Mouse (Mus musculus) heart, adult 9 months (tissue): ENCODE measurements at regions not wholly inside any gene's neighbourhood (a gene's known extent, or its start where the extent isn't known, plus 50 kb on each side); places are given as distances from the start of the nearest gene placed in this dataset.

ENCODE experiments used
- DNase-seq, 2 experiments: peaks; one replicate each; pipeline ENCODE4 v3.0.0; 2022; ENCODE audit warnings: low spot score in 2 of 2

DNA sequence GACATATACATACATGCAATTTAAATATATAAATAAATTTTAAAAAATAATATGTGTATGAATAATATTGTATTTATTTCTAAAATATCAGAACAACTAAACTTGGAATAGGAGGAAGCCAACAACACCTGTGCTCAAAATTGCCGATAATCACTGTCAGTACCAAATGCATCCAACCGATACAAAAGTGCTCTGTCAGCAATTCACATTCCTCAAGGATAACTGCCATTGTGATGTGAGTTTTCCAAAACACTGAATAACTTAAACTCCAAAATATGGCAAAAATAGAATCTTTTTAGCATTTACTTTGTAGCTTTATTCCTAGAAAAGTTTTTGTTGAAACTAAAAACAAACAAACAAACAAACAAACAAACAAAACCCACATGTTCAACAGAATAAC is 279.4 kb downstream of the Actr3 start:
- no peak for DNase-seq

DNA sequence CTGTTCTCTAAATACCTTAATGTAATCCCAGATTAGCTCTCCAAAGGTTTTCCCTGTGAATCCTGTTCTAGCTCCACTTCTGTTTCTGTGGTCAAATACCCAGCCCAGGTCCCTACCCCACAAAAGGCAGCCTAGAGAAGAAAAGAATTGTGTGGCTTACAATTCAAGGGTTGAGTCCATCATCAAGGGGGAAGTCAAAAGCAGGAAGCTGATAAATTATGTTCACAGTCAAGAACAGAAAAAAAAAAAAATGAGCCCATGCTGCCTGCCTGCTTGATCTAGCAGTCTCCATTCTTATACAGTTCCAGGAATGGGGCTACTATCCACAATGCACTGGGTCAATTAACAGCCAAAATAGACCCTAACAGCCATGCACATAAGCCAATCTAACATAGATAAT is 285.7 kb downstream of the Actr3 start:
- no peak for DNase-seq

DNA sequence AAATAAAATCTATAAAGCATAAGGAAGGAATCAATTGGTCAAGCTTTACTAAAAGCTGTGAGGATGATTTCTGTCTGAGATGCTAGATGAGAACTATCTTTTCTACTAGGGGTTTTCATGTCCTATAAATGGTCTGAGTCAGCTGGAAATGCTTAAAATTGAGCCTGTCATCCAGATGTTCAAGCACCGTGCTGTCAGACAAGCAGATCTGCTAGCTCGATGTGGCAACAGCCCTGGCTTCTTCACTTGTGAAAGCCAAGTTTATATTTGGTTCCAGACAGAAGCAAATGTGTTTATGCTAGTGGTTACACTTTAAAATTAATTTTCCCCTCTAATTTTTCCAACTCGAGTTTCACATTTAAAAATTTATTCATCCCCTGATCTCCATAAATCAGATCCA is 311.7 kb downstream of the Actr3 start:
- DNase-seq = no peak

DNA sequence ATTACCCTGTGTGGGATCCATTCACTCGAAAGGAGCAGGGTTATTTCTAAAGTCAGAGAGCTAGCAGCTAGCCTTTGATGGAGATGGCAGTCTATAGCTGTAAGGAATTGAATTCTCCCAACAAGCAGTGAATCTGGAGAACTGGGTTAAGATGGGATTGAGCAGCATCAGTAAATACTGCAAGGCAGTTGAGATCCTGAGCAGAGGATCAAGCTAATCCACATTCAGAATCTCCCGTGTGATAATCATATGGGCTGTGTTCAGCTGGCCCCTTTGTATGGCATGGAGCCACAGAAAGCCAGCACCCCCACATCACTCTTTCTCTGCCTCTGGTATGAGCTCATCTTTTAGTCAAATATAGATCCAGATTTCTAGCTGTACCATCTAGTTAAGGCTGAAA is 334.9 kb downstream of the Actr3 start:
- DNase-seq = no peak

DNA sequence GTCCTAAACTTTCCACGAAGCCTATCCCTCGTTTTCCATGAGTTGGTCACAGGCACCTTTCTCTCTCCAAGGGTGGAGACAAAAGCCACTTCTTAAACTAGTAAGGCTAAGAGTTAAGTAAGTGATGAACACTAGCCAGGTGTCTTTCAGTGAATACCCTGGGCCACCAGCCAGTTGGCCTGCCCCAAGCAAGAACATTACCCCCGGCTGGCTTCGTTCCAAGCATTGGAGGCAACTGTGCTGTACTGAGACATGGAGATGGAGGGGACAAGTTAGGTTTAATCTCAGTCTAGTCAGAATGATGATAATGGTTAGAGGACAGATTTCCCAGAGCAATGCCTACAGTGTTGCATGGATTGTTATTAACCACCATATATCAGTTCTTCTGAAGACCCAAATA is 350.6 kb downstream of the Actr3 start:
- DNase-seq = no peak

DNA sequence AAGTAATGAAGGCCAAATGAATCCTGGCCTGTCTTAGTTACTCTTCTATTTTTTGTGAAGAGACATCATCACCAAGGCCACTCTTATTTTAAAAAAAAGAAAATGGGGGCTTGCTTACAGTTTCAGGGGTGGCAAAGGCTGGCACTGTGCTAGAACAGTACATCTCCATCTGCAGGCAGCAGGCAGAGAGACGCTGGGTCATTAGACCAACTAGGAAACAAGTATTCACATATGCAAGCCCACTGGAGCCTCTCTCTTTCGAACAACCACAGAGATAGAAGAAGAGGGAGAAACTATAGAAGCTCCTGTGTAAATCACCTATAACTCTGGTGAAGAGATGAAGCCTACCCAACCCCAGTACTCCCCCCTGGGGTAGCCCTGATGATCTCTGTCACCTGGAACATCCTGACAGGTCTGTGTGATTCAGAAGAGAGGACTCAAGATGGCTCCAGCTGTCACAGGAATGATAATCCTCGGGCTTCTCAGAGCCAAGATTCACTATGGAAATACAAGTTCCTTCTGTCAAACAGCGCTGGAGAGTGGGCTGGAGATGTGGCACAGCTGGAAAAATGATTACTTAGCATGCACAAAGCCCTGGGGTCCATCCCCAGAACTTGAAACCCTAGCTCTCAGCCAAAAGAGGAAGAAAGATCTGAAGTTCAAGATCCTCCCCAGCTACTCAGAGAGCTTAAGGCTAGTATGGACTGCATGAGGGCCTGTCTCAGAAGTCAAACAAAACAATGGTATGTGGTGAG is 395.8 kb downstream of the Actr3 start:
- DNase-seq = no peak

DNA sequence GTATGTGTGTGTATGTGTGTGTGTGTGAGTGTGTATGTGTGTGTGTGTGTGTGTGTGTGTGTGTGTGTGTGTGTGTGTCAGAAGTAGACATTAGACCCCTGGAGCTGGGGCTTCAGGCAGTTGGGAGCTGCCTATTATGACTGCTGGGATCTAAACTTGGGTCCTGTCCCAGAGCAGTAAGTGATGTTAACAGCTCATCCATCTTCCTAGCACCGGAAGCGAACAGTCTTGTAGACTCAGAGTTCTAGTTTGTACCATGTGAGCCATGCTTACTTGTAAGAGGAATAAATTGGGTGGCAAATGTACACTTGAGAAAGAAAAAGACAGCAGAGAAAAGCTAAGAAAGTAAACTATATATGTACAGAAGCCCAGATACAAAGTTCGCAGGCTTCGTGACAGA is 422.2 kb downstream of the Actr3 start:
- DNase-seq = no peak

DNA sequence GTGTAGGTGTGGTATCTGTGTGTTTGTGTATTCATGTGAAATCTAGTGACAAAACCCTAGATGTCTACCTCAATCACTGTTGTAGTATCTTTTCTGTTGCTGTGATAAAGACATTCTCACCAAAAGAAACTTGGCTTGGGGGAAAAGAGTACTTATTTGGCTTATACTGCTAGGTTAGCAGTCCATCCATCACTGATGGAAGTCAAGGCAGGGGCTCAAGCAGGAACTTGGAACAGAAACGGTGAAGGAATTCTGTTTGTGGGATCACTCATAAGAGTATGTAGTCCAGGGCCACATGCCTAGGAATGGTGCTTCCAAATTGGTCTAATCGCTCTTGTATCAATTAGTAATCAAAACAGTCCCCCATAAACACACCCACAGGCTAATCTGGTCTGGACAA is 423.6 kb downstream of the Actr3 start:
- no peak for DNase-seq

DNA sequence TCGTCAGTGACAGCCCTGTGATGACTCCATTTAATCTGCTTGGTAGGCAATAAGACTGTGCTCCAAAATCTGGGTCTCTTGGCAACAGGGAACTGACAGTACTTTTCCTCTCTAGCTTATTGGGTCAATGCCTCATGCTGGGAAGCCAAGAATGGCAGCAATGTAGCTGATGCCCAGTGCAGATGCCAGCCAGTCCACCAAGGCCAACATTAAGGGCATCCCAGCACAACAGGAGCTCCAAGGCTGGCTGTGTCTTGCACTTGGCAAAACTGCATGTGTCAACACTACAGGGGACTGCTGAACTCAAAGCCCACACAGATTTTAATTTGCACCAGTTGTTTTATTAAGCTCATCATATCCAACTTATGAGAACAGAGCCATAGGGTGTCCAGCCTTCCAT is 437.9 kb downstream of the Actr3 start:
- no peak for DNase-seq

DNA sequence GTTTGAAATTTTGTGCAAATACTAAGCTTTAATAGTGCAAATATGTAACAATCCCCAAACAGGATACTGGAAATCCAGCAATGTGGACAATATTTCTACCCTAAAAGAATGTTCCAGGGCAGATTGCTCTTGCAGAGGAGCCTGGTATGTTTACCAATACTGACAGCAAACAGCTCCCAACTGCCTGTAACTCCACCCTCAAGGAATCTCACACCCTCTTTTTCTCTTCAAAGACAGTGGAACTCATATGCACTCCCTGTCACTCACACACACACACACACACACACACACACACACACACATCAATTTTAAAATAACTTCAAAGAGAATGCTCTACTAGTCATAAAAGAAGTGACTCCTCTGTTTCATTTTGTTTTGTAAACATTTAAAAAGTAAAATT is 484.7 kb downstream of the Actr3 start:
- DNase-seq = no peak

DNA sequence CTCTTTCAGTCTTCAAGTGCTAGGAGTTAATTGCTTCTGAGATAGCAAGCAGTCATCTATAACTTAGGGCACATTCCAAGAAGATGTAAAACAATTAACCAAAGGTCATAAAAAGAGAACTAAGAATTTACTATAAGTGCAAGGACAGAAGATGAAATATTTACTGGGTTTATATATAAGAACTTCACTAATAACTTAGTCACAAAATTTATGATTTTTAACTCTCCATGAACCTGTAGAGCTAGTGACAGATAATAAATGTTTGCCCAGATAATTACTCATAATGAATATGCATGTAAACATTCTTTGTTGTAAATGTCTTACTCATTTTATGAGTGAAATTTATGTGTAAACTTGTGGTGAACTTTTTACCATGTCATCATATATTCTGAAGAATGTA is 531.2 kb downstream of the Actr3 start:
- no peak for DNase-seq

DNA sequence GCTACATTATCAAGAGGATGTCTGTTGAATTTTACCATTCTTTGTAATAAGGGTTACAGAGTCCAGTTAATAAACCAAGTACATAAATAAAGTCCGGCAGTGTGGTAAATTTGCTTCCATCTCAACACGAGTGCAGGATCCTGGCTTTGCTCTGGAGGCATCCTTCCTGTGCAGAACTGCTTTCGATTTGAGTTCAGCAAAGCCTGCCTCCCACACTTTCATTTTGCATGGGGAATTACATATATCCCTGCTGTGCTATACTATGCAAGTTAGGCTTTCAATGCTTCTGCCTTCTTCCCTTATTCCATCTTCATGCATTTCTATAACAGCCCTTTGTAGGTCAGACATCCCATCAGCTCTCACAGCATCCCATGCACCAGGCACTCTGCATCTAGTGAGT is 564.4 kb downstream of the Actr3 start:
- DNase-seq = no peak

DNA sequence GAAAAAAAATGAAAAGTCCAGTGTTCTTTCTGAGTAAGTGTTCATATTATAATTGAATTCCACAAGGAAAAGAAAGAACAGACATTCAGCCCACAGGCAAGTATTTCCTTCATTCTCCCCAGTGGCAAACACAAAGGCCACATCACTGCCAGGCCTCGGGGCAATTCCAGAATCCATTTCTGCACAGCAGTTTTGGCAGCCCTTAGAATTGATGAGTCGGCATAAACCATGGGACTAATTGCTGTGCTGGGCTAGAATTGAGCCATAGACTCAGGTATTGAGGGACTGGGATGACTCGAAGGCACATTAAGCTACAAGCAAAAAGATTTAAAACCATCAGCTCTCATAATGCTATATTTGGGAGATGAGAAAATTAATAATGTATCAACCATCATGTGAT is 569.3 kb downstream of the Actr3 start:
- DNase-seq = no peak

DNA sequence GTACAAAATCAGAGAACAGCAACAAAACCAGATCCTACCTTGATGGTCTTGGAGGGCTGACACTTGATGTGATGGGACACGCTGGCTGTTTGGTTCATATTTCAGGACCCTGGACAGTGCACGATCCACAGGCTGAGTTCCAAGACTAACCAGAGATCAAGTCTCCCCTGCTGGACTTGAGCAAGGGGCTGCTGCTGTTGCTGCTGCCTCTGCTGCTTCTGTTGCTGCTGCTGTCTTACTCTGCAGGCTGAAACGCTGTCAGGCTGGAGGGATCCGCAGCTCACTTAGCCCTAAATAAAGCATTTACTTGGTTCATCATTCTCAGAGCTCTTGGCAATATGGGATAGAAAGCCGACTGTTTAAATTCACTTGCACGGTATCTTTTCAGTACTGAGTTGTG is 589.8 kb downstream of the Actr3 start:
- peak in 1 of 2 experiments; percentile 2 for DNase-seq

DNA sequence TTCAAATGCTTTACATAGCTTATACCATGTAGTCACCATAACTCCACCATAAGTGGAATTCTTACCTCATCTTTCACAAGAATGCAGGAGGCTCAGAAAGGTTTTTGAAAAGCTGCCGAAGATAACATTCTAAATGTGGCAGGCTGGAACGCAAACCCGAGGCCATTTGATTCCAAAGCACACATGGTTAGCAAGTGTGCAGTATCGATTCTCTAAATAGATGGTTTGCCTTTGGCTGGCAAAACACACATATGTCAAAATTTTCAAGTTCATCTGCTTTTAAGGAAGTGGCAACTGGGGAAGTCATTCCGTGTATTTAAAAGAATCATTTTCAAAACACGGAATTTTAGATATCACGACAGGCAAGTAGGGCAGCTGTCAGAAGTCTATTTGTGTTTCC is 609.8 kb downstream of the Actr3 start:
- DNase-seq = no peak

DNA sequence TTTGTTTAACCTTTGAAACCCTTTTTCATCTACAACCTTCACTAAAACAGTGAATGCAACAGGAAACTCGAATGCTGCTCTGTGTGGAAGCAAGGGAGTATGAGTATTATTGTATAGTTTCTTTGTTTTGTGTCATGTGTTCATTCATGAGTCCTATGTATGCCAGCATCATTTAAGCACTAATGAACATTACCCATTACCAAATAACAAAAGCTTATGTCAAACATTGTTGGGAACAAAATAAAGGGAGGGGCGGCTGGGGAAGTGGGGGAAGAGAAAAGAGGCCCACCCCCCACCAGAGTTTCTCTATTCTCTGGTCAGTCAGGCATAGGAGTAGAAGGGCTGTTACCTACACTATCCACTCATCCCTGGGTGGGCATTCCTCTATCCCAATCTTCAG is 642.5 kb downstream of the Actr3 start:
- no peak for DNase-seq

DNA sequence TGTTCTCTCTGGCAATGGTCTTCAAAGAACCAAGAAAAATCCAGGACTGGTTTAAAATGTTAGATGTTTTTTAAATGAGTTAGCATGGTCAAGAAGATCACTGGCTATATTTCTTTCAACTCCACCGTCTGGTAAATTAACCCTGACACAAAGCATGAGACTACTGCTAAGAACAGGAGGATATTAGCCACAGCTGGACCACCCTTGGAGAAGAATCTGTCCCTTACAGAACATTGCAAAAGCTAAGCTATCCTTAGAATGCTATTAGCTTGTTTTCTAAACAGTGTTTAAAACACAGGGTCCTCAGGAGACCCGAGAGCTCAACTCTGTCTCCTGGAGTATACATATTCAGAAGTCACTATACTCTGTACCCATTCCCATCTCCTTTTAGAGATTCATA is 644.9 kb downstream of the Actr3 start:
- DNase-seq = no peak

DNA sequence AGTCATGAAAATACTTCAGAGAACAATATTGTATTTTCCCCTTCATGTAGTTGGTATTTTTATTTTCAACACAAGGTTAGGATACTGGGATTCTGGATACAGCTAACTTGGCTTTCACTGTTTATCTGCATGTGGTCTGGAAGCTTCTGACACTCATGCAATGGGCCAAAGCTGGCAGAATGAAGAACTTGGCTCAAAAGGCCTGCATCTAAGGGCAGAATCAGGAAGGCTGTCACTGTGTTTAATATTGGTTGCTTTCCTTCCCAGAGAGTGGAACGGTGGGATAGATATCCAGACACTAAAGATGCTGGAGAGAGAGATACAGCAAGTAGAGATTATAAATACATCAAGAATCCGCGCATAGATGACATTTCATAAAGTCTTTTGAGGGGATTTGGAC is 645.4 kb downstream of the Actr3 start:
- DNase-seq = no peak

DNA sequence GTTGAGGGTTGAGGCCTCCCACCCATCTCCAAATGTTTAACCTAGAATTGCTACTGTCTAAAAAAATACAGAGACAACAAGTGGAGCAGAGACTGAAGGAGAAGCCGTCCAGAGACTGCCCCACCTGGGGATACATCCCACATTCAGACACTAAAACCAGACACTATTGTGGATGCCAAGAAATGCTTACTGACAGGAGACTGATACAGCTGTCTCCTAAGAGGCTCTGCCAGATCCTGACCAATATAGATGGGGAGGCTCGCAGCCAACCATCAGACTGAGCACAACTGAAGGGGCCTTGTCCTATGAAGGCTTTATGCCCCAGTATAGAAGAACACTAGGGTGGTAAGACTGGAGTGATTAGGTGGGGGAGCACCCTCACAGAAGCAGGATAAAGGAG is 652.5 kb downstream of the Actr3 start:
- DNase-seq = no peak

DNA sequence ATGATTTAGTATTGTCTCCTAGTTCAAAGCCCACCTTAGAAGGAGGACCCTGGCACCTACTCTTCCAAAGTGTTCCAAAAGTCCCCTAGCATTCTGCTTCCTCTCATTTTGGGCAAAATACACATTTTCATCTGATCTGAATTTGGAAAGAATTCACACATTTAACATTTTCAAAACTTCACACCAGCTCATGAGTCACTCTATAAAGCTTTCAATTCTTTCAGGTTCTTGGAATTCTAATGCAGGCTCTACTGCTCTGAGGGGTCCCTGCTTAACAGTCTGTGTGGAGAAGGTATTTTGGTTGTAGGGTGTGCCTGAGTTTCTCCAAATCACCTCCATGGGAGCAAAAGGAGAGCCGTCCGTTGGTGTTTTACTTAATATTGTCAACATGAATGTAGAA is 657.8 kb downstream of the Actr3 start:
- DNase-seq = no peak

DNA sequence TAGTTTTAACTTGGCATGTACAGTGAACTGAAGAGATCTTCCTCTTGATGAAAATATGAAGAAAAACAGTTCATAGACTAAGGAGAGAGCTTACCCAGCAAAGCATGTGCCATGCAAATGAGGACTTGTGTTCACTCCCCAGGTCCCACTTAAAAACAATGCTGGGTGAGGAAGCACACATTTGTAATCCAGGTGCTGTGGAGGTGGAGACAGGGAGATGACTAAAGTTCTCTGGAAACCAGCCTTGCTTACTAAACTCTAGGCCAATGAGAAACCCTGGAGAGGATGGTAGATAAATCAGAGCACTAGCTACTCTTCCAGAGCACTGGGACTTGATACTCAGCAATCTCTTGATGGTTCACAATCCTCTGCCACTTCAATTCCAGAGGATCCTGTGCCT is 678.8 kb downstream of the Actr3 start:
- DNase-seq = no peak

DNA sequence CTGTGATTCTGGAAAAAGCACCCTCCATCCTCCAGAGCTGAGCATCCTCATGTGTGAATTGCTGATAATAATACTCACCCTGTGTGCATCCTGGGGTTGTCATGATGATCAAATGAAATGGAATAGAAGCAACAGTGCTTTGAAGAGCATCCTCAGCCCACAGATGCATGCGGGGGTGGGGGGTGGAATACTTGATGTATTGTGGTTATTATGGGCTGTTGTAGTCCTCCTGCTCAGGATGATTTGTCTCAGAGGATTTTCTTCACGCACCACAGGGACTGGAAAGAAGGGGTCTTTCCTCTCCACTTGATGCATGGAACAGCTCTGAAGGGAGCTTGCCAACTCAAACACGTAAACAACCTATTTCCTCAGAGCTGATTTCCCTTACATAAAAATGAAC is 694.4 kb upstream of the Dpp10 start:
- DNase-seq = no peak

DNA sequence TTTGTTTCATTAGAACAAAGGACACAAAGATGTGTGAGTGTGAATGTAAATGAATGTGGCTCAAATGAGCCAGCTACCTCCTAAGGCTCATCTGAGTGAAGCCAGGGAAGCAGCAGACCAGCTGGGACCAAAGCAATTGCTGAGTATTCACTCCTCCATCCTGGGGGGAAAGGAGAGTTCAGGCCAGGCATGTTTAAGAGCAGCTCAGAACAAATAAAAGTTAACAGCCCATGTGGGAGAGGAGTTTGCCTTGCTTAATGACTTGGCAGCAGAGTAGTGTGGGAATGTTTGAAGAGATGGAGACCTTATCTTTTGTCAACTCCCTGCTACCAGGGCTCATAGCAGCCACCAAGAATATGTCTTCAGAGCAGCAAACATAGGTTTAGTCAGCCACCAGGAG is 685.0 kb upstream of the Dpp10 start:
- DNase-seq = no peak

DNA sequence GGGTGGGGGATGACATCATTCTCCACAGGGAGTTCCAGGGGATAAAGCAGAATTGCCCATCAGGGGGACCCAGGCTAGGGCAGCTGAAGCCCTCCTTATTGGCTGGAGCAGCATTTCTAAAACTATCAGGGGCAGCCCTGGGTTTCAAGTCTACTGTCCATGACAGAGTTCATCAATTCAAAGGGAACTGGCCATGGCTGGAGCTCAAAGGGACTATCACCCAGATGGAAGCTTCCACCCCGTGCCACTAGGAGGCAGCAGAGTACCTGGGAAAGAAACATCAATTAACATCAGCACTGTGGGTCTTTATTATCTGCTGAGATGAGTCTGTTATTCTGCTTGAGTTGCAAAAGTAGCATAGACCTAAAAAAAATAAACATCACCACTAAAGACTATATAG is 672.7 kb upstream of the Dpp10 start:
- no peak for DNase-seq
